Mouse (Mus musculus) limb, embryonic 14.5 days (tissue): Measurements from ENCODE around the gene Fam173a. TPM values are rescaled to one million over a fixed set of nuclear protein-coding genes. Genes with fewer than 3 reads are reported as not detected.

ENCODE experiments used
- ATAC-seq: fragments of 200-750 bp; cut with Nextera tagmentation; 2 replicates; pipeline ENCODE4 v1.8.0; 2017; ENCODE audit warnings: low read depth, moderate number of reproducible peaks, moderate TSS enrichment; ENCODE audit not compliant: low FRiP score
- DNase-seq: peaks from one replicate; pipeline ENCODE4 v3.0.0-alpha.2; 2015; ENCODE audit warnings: low spot score
- H3K27ac ChIP-seq: fragments of 300-500 bp; sonication (generic); replicated peaks from 2 replicates; pipeline ENCODE4 v1.5.1; 2014; ENCODE audit warnings: low read depth, mild to moderate bottlenecking, low read length, moderate library complexity, mixed read lengths
- H3K27me3 ChIP-seq: fragments of 300-500 bp; sonication (generic); 2 replicates; pipeline ENCODE4 v1.6.1; 2014; ENCODE audit warnings: low read length, mixed read lengths; ENCODE audit not compliant: control insufficient read depth, insufficient read depth
- H3K36me3 ChIP-seq: fragments of 300-500 bp; sonication (generic); 2 replicates; pipeline ENCODE4 v1.6.1; 2014; ENCODE audit warnings: mild to moderate bottlenecking, low read length, moderate library complexity, mixed read lengths; ENCODE audit not compliant: control insufficient read depth, insufficient read depth
- H3K4me1 ChIP-seq: fragments of 300-500 bp; sonication (generic); 2 replicates; pipeline ENCODE4 v1.6.1; 2014; ENCODE audit warnings: antibody characterized with exemption, low read length, mixed read lengths; ENCODE audit not compliant: control insufficient read depth, insufficient read depth
- H3K4me2 ChIP-seq: fragments of 300-500 bp; sonication (generic); replicated peaks from 2 replicates; pipeline ENCODE4 v1.6.1; 2014; ENCODE audit warnings: low read depth, mild to moderate bottlenecking, low read length, moderate library complexity; ENCODE audit not compliant: severe bottlenecking
- H3K4me3 ChIP-seq: fragments of 300-500 bp; sonication (generic); replicated peaks from 2 replicates; pipeline ENCODE4 v1.5.1; 2014; ENCODE audit warnings: low read length
- H3K9ac ChIP-seq: fragments of 300-500 bp; sonication (generic); 2 replicates; pipeline ENCODE4 v1.6.1; 2014; ENCODE audit warnings: mild to moderate bottlenecking, low read depth, low read length, moderate library complexity; ENCODE audit not compliant: severe bottlenecking
- H3K9me3 ChIP-seq: fragments of 300-500 bp; sonication (generic); 2 replicates; pipeline ENCODE4 v1.6.1; 2016; ENCODE audit warnings: low read length; ENCODE audit not compliant: control insufficient read depth
- POLR2A ChIP-seq: fragments of 200-500 bp; IDR thresholded peaks from 2 replicates; pipeline ENCODE4 v1.8.0; 2012; ENCODE audit warnings: inconsistent platforms, mild to moderate bottlenecking, moderate library complexity, borderline replicate concordance; ENCODE audit not compliant: insufficient read depth, insufficient read length; ENCODE audit errors: extremely low read depth
- WGBS: fragments of 180-500 bp; shearing (Covaris S2); extraction: QIAGEN DNeasy Blood & Tissue Kit; methylation state at CpG from one replicate; pipeline ENCODE4 v1.1.7; 2014; 5-methylcytosine and 5-hydroxymethylcytosine counted together
- polyA plus RNA-seq, 2 experiments: library from polyadenylated mRNA; depleted of rRNA in 1 of 2; stranded (reverse) in 1 of 2; unstranded in 1 of 2; fragments of >200 nt; fragmentation: Nextera tagmentation in 1 of 2; extraction: Ambion mirVana in 1 of 2; gene quantifications; 2 replicates each; pipeline versions ENCODE4 v1.2.1 to v1.2.3; 2012 to 2014

Gene Fam173a
- polyA plus RNA-seq, 2 experiments = 73.8 to 117 TPM

GRCm38 (mm10) chr17:25786781-25787504 lies 5.8 kb downstream of the Fam173a start:
- no peak for TF ChIP-seq POLR2A
- Histone ChIP-seq H3K36me3 (peaks cover 40% of the 10 kb centered on the region), H3K9me3 (no peaks in the 10 kb centered on the region), H3K27me3 (no peaks in the 10 kb centered on the region), H3K9ac (no peak overlapping the region), H3K27ac (no peak overlapping the region), H3K4me3 (no peak overlapping the region), H3K4me1 (peaks cover 20% of the 10 kb centered on the region), H3K4me2 (no peak overlapping the region)
- ATAC-seq (no peak), DNase-seq (no peak)
- 94% methylated on average over 9 of the region's 9 CpGs for WGBS

GRCm38 (mm10) chr17:25786280-25786679 lies 6.4 kb downstream of the Fam173a start, which contains the start of gene Ccdc78:
Gene Ccdc78 (plus strand): TSS chr17:25786580.
- ATAC-seq = no peak
- 87% methylated on average over 3 of the region's 3 CpGs for WGBS

DNA sequence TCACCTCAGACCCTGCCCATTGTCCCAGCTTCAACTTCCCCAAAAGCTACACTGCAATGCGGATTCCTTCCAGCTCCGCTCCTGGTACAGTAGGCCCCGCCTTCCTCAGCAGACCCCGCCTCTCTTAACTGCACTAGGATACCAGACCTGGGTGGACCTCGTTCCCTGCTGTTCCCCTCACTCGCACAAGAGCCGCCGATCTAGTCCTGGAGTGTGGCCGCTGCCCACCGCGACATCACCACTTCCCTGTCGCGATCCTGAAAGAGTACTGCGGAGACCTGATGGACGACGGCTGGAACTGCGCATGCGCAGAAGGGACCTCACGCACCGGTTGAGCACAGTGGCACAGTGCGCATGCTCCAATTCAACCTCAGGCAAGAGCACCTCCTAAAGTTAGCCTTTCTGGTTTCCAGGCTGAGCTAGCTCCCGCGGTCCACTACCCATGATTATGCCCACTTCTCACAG lies 7.4 kb downstream of the Fam173a start, which contains the start of gene Haghl:
Gene Haghl (minus strand): TSS at position 393 of the 465 bp plus-strand sequence.
- Histone ChIP-seq H3K36me3 (peaks cover 47% of the 10 kb centered on the region), H3K4me1 (peaks cover 13% of the 10 kb centered on the region), H3K27ac (peak within 1 kb of the TSS; percentile 59), H3K4me2 (peak within 1 kb of the TSS; percentile 70), H3K27me3 (no peaks in the 10 kb centered on the region), H3K9me3 (no peaks in the 10 kb centered on the region), H3K4me3 (peak within 1 kb of the TSS; percentile 53), H3K9ac (peak within 1 kb of the TSS; percentile 52)
- peak; percentile 90 for ATAC-seq
- TF ChIP-seq POLR2A = 0 out of 2 replicates have a peak, but pooled peaks have one; percentile 41
- DNase-seq = peak; percentile 96
- WGBS = under 1% methylated on average over 23 of the region's 23 CpGs

More at GRCm38 (mm10) chr17:25786280-25786679, 6.4 kb downstream of the Fam173a start, which contains the start of gene Ccdc78:
- H3K9me3 ChIP-seq = no peaks in the 10 kb centered on the region
- peaks cover 47% of the 10 kb centered on the region for H3K36me3 ChIP-seq
- no peak for TF ChIP-seq POLR2A
- H3K9ac ChIP-seq = peak within 1 kb of the TSS; percentile 52
- H3K4me3 ChIP-seq = peak within 1 kb of the TSS; percentile 53
- no peak for DNase-seq
- H3K4me1 ChIP-seq = peaks cover 17% of the 10 kb centered on the region
- H3K27ac ChIP-seq = peak within 1 kb of the TSS; percentile 59
- H3K27me3 ChIP-seq = no peaks in the 10 kb centered on the region
- peak within 1 kb of the TSS; percentile 70 for H3K4me2 ChIP-seq

DNA sequence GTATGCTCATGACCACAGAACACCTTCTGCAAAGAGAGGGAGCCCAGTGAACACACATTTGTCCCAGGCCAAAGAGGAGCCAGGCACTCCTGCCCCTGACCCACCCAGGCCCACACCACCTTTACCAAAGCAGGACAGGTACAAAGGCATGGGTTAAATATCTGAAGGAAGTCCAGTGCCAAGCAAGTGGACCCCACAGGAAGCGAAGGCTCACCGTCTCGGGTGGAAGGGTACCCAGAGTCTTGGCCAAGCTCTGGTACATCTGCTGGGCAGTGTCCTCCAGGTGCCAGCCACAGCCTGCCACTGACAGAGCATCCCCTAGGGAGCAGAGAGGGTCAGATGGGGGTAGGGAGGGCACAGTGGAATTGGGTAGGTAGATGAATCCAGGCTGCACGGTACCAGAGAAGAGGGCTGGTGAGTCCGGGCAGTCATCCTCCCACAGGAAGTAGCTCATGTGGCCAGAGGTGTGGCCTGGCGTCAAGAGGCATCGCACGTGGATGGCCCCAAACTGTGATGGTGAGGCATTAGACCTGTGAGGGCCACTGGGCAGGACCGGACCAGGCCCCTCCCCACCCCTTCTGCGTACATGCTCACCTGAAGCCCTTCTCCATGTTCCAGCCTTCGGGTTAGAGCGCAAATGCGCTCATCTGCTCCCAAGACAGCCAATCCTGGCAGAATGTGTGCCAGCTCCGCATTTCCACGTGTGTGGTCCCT lies 8.7 kb downstream of the Fam173a start:
- no peak for TF ChIP-seq POLR2A
- no peaks in the 10 kb centered on the region for H3K9me3 ChIP-seq
- 81% methylated on average over 15 of the region's 15 CpGs for WGBS
- no peak overlapping the region for H3K27ac ChIP-seq
- ATAC-seq (no peak), DNase-seq (no peak)
- H3K27me3 ChIP-seq = no peaks in the 10 kb centered on the region
- H3K36me3 ChIP-seq = peaks cover 38% of the 10 kb centered on the region
- peak overlapping the region; percentile 53 for H3K4me3 ChIP-seq
- peak overlapping the region; percentile 70 for H3K4me2 ChIP-seq
- peak overlapping the region; percentile 52; the same call in 1 of the 2 replicates for H3K9ac ChIP-seq
- H3K4me1 ChIP-seq = peaks cover 13% of the 10 kb centered on the region

DNA sequence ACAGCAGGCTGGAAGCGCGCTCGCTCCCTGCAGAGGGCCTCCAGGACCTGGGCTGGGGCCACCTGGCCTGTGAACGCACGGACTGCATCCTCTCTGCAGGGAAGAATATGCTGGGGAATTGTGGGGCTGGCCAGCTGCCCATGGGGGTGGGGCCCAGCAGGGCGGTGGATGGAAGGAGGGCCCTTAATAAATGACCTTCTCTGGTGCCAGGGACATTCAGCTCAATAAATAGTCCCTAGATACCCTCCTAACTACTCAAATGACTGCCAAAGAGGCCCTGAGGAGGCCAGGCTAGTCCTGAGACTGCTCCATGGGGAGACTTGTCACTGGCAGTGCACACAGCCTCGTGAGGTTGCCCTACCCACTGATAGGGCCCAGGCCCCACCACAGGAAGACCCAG lies 9.6 kb downstream of the Fam173a start:
- peaks cover 37% of the 10 kb centered on the region for H3K36me3 ChIP-seq
- ATAC-seq = no peak
- no peaks in the 10 kb centered on the region for H3K9me3 ChIP-seq
- no peak overlapping the region for H3K4me3 ChIP-seq
- 0 out of 2 replicates have a peak overlapping the region, but pooled peaks have one; percentile 25 for H3K9ac ChIP-seq
- TF ChIP-seq POLR2A = no peak
- DNase-seq = no peak
- H3K4me1 ChIP-seq = peaks cover 13% of the 10 kb centered on the region
- 74% methylated on average over 7 of the region's 7 CpGs for WGBS
- H3K27ac ChIP-seq = no peak overlapping the region
- H3K27me3 ChIP-seq = no peaks in the 10 kb centered on the region
- H3K4me2 ChIP-seq = no peak overlapping the region
